Mouse (Mus musculus) neural tube, embryonic 15.5 days (tissue): Measurements from ENCODE around the gene 4930523C07Rik. TPM values are rescaled to one million over a fixed set of nuclear protein-coding genes. Genes with fewer than 3 reads are reported as not detected.

ENCODE experiments used
- ATAC-seq: fragments of 200-750 bp; cut with Nextera tagmentation; 2 replicates; pipeline ENCODE4 v1.8.0; 2017; ENCODE audit warnings: mild to moderate bottlenecking, moderate TSS enrichment, moderate library complexity; ENCODE audit not compliant: low FRiP score
- H3K27ac ChIP-seq: fragments of 300-500 bp; sonication (generic); replicated peaks from 2 replicates; pipeline ENCODE4 v1.5.1; 2015; ENCODE audit warnings: mild to moderate bottlenecking, inconsistent platforms
- H3K27me3 ChIP-seq: fragments of 300-500 bp; sonication (generic); replicated peaks from 2 replicates; pipeline ENCODE4 v1.6.1; 2015; ENCODE audit warnings: inconsistent platforms
- H3K36me3 ChIP-seq: fragments of 300-500 bp; sonication (generic); 2 replicates; pipeline ENCODE4 v1.6.1; 2015; ENCODE audit warnings: inconsistent platforms
- H3K4me1 ChIP-seq: fragments of 300-500 bp; sonication (generic); 2 replicates; pipeline ENCODE4 v1.6.1; 2015; ENCODE audit warnings: inconsistent platforms
- H3K4me2 ChIP-seq: fragments of 300-500 bp; sonication (generic); 2 replicates; pipeline ENCODE4 v1.6.1; 2015; ENCODE audit warnings: inconsistent platforms, mild to moderate bottlenecking, moderate library complexity
- H3K4me3 ChIP-seq: fragments of 300-500 bp; sonication (generic); replicated peaks from 2 replicates; pipeline ENCODE4 v1.5.1; 2015; ENCODE audit warnings: mild to moderate bottlenecking, inconsistent platforms
- H3K9ac ChIP-seq: fragments of 300-500 bp; sonication (generic); replicated peaks from 2 replicates; pipeline ENCODE4 v1.6.1; 2015; ENCODE audit warnings: mild to moderate bottlenecking, inconsistent platforms
- H3K9me3 ChIP-seq: fragments of 300-500 bp; sonication (generic); replicated peaks from 2 replicates; pipeline ENCODE4 v1.6.1; 2016; ENCODE audit warnings: inconsistent platforms
- WGBS: fragments of 180-500 bp; shearing (Covaris S2); methylation state at CpG from one replicate; pipeline ENCODE4 v1.1.7; 2015; ENCODE audit warnings: mixed read lengths; 5-methylcytosine and 5-hydroxymethylcytosine counted together
- polyA plus RNA-seq: library from polyadenylated mRNA; unstranded; fragments of >200 nt; fragmentation: Nextera tagmentation; extraction: Ambion mirVana; gene quantifications from 2 replicates; pipeline ENCODE4 v1.2.1, GENCODE M21; 2015

4930523C07Rik gene
- 3.4 and 9.2 TPM in 2 replicates for polyA plus RNA-seq

GRCm38 (mm10) chr1:160044237-160045021 lies at the start of gene 4930523C07Rik:
4930523C07Rik (plus strand) TSS chr1:160044382.
- no peaks in the 10 kb centered on the region for H3K36me3 ChIP-seq
- H3K27me3 ChIP-seq, result 0 out of 2 replicates have a peak, but pooled peaks cover 7% of the 10 kb centered on the region
- no peak within 1 kb of the TSS for H3K27ac ChIP-seq
- H3K9me3 ChIP-seq, result no peaks in the 10 kb centered on the region
- H3K4me1 ChIP-seq, result peaks cover 8% of the 10 kb centered on the region; the same call in 1 of the 2 replicates
- peak within 1 kb of the TSS; percentile 12; the same call in 1 of the 2 replicates for H3K9ac ChIP-seq
- peak within 1 kb of the TSS; percentile 61 for H3K4me2 ChIP-seq
- ATAC-seq, result no peak
- 4% methylated on average over 33 of the region's 33 CpGs for WGBS
- peak within 1 kb of the TSS; percentile 36 for H3K4me3 ChIP-seq

DNA sequence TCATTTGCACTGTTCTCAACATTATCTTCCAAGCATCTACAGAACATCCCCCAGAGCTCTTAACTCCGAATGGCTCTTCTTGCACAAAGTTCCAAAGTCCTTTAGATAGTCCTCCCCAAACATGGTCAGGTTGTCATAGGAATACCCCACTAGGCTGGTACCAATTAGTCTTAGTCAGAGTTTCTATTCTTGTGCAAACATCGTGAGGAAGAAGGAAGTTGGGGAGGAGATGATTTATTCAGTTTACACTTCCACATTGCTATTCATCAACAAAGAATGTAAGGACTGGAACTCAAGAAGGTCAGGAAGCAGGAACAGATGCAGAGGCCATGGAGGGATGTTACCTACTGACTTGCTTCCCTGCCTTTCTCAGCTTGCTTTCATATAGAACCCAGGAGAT lies 46.9 kb upstream of the 4930523C07Rik start:
- WGBS, result 70% methylated on average over 2 of the region's 2 CpGs
- Histone ChIP-seq H3K27me3 (no peaks in the 10 kb centered on the region), H3K4me1 (no peaks in the 10 kb centered on the region), H3K4me3 (no peak overlapping the region), H3K9ac (no peak overlapping the region), H3K27ac (no peak overlapping the region), H3K9me3 (no peaks in the 10 kb centered on the region), H3K36me3 (no peaks in the 10 kb centered on the region), H3K4me2 (no peak overlapping the region)
- ATAC-seq, result no peak

- no peak overlapping the region for H3K4me3 ChIP-seq
- no peaks in the 10 kb centered on the region for H3K4me1 ChIP-seq
- no peaks in the 10 kb centered on the region for H3K9me3 ChIP-seq
- 85% methylated on average over 1 of the region's 1 CpGs for WGBS
- no peaks in the 10 kb centered on the region for H3K36me3 ChIP-seq
- no peaks in the 10 kb centered on the region for H3K27me3 ChIP-seq
- ATAC-seq, result no peak
- no peak overlapping the region for H3K4me2 ChIP-seq
- H3K27ac ChIP-seq, result no peak overlapping the region
- no peak overlapping the region for H3K9ac ChIP-seq
Observed at GRCm38 (mm10) chr1:159998349-159998748, 45.8 kb upstream of the 4930523C07Rik start.

DNA sequence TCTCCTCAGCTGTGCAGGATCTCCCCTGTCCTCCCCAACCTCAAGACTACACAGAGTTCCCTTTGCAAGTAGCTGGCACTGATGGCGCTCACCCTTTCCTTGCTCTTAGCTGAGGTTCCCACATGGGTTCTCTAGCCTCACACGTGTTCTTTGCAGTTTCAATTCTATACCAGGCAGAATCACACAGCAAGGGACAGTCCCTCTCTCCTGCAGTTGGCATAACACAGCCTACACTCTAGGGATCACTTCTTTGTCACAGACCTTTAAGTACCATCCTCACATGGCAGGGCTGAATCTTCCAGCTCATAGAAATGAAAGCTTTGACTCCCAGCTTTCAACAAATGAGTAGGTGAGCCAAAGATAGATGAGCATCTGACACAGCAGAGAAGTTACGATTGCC lies 45.0 kb upstream of the 4930523C07Rik start:
- 78% methylated on average over 3 of the region's 3 CpGs for WGBS
- H3K36me3 ChIP-seq, result no peaks in the 10 kb centered on the region
- no peak overlapping the region for H3K9ac ChIP-seq
- no peaks in the 10 kb centered on the region for H3K27me3 ChIP-seq
- no peaks in the 10 kb centered on the region for H3K4me1 ChIP-seq
- H3K27ac ChIP-seq, result no peak overlapping the region
- no peak overlapping the region for H3K4me2 ChIP-seq
- no peak overlapping the region for H3K4me3 ChIP-seq
- no peak for ATAC-seq
- H3K9me3 ChIP-seq, result no peaks in the 10 kb centered on the region

- ATAC-seq, result no peak
- H3K4me2 ChIP-seq, result no peak overlapping the region
- no peaks in the 10 kb centered on the region for H3K4me1 ChIP-seq
- H3K36me3 ChIP-seq, result no peaks in the 10 kb centered on the region
- H3K4me3 ChIP-seq, result no peak overlapping the region
- 83% methylated on average over 4 of the region's 4 CpGs for WGBS
- no peak overlapping the region for H3K27ac ChIP-seq
- no peaks in the 10 kb centered on the region for H3K27me3 ChIP-seq
- no peak overlapping the region for H3K9ac ChIP-seq
- H3K9me3 ChIP-seq, result no peaks in the 10 kb centered on the region
Observed at GRCm38 (mm10) chr1:160005319-160005718, 38.9 kb upstream of the 4930523C07Rik start.

DNA sequence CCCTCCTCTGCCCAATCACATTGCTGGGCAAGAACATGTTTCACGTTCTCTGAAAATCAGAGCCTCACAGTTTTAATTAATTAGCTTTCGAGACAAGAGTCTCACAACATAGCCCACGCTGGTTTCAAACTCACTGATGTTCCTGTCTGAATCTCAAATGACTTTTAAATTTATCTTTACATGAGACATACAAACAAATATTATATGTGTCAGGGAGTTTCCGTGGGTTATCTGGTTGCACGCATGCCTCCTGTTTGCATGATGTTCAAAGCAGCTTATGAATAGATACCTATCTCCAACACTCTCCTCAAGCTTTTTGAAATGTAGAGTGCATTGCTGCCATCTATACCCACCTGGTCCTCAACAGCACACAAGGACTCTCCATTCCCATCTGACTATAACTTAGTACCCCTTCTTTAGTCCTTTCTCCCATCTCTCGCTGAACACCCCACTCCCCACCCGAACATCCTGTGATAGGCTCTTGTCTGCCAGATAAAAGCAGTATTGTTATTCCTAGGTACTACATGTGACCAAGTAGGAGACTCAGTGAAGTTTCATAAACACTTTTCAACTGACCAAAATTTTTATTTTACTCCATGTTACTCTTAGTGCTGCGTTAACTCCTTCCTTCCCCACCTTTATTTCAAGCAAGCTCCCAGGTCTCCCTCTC lies 37.1 kb upstream of the 4930523C07Rik start:
- Histone ChIP-seq H3K27ac (no peak overlapping the region), H3K4me3 (no peak overlapping the region), H3K4me1 (no peaks in the 10 kb centered on the region), H3K9me3 (no peaks in the 10 kb centered on the region), H3K27me3 (no peaks in the 10 kb centered on the region), H3K9ac (no peak overlapping the region), H3K36me3 (no peaks in the 10 kb centered on the region), H3K4me2 (no peak overlapping the region)
- ATAC-seq, result no peak
- WGBS, result 93% methylated on average over 8 of the region's 8 CpGs

- no peak overlapping the region for H3K9ac ChIP-seq
- no peak overlapping the region for H3K4me2 ChIP-seq
- no peak overlapping the region for H3K4me3 ChIP-seq
- no peaks in the 10 kb centered on the region for H3K4me1 ChIP-seq
- H3K27me3 ChIP-seq, result no peaks in the 10 kb centered on the region
- whole genome bisulfite sequencing, result 92% methylated on average over 3 of the region's 3 CpGs
- no peak for ATAC-seq
- H3K9me3 ChIP-seq, result no peaks in the 10 kb centered on the region
- no peak overlapping the region for H3K27ac ChIP-seq
- H3K36me3 ChIP-seq, result no peaks in the 10 kb centered on the region
Observed at GRCm38 (mm10) chr1:160013042-160013441, 31.1 kb upstream of the 4930523C07Rik start.

DNA sequence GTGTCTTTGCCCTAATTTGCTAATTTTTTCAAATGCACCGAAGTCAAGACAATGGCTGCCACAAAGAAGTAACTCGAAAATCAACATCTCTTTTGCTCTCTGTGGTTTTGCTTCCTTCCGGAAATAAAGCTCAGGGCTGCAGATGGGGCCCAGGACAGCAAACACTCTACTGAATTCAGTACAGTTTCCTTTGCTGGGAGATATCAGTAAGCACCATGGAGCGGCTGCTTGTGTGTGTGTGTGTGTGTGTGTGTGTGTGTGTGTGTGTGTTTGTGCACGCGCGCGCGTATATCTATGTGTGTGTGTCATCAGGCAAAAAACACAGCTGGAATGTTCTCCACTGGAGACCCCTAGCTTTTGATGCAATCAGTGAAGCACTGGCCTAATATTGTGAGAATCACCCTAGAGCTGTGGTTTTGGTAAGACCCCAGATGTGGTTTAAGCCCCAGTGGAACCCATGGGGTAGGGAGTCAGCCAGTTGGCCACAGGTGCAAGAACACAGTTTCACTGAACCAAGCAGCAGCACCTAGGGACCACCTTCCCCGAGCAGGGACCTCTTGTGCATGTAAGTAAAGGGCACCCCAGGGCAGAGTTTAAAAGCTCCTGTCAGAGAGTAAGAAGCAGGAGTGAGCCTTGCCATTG lies 19.7 kb upstream of the 4930523C07Rik start:
- Histone ChIP-seq H3K4me2 (no peak overlapping the region), H3K9ac (no peak overlapping the region), H3K27ac (no peak overlapping the region), H3K9me3 (no peaks in the 10 kb centered on the region), H3K27me3 (no peaks in the 10 kb centered on the region), H3K36me3 (no peaks in the 10 kb centered on the region), H3K4me3 (no peak overlapping the region), H3K4me1 (no peaks in the 10 kb centered on the region; the same call in 1 of the 2 replicates)
- ATAC-seq, result no peak
- 87% methylated on average over 10 of the region's 10 CpGs for WGBS

DNA sequence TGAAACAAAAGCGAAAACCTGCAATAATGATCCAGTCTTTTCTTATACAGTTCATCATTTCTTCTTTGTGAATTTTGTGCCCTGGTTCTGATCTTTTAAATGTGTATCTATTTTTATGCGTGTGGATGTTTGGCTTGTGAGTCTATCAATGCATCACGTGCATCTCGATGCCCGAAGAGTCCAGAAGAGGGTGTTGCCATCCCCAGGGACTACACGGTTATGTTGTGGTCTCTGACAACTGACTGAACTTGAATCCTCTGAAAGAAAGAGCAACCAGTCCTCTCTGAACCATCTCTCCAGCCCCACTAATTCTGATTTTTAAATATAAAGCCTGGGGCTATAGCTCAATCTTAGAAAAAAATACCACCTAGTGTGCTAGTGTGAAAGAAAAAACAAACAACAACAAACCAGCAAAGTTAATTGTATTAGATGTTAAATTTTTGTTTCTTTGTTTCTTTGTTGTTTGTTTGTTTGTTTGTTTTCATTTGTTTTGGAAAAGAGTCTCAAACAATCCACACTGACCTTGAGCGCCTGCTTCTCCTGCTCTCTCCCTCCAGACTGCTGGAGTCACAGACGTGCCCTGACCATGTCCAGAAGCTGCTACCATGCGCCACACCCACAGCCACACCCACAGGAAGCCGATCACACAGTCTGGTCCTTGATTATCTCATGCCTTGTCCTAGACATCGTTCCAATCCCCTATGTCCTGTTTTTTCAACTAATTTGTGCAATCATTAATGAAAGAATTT lies 18.9 kb upstream of the 4930523C07Rik start:
- no peak for ATAC-seq
- Histone ChIP-seq H3K4me3 (no peak overlapping the region), H3K27ac (no peak overlapping the region), H3K9me3 (no peaks in the 10 kb centered on the region), H3K4me2 (no peak overlapping the region), H3K27me3 (no peaks in the 10 kb centered on the region), H3K36me3 (no peaks in the 10 kb centered on the region), H3K4me1 (no peaks in the 10 kb centered on the region; the same call in 1 of the 2 replicates), H3K9ac (no peak overlapping the region)
- 79% methylated on average over 11 of the region's 11 CpGs for WGBS

DNA sequence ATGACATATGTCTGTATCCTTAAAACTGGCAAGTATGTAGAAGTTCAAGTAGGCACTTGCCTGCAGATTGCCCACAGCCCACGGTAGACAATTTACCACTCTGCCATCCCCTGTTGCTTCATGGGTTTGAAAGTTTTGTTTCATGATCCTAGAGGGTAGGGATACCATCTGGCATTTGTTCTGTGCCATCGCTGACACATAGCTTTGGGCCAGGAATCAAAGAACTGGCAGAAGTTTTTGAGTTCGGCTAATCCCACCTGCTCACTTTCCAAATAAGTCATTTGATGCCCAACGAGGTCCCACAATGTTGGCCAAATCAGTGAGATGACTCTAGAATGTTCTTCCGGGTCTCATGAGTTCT lies 18.3 kb upstream of the 4930523C07Rik start:
- Histone ChIP-seq H3K4me2 (no peak overlapping the region), H3K9me3 (no peaks in the 10 kb centered on the region), H3K4me3 (no peak overlapping the region), H3K27me3 (no peaks in the 10 kb centered on the region), H3K27ac (no peak overlapping the region), H3K4me1 (no peaks in the 10 kb centered on the region; the same call in 1 of the 2 replicates), H3K9ac (no peak overlapping the region), H3K36me3 (no peaks in the 10 kb centered on the region)
- 91% methylated on average over 5 of the region's 5 CpGs for WGBS
- no peak for ATAC-seq

DNA sequence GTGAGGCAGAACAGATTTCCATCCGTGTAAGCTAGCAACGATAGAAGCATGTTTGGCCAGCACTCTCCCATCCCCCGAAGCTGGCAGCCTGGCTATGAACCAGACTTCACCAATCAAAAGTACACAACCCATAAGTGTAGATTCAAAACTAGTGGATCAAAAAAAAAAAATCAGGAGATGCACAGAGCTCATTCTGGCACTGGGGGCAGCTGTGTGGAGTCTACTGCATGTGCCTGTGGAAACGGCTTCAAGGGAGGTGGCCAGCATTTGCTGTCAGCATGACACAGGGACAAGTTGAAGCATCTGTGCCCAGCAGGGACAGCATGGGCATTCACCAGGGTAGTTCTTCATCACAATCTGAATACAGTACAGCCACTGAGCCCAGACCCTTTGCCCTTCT lies 16.2 kb upstream of the 4930523C07Rik start:
- H3K9me3 ChIP-seq, result no peaks in the 10 kb centered on the region
- no peaks in the 10 kb centered on the region for H3K36me3 ChIP-seq
- ATAC-seq, result no peak
- no peaks in the 10 kb centered on the region for H3K27me3 ChIP-seq
- no peak overlapping the region for H3K9ac ChIP-seq
- H3K4me2 ChIP-seq, result no peak overlapping the region
- H3K27ac ChIP-seq, result no peak overlapping the region
- 84% methylated on average over 4 of the region's 4 CpGs for WGBS
- no peaks in the 10 kb centered on the region; the same call in 1 of the 2 replicates for H3K4me1 ChIP-seq
- no peak overlapping the region for H3K4me3 ChIP-seq
